10 mouse cellular contexts compared by ENCODE assay signal in the genomic region with DNA sequence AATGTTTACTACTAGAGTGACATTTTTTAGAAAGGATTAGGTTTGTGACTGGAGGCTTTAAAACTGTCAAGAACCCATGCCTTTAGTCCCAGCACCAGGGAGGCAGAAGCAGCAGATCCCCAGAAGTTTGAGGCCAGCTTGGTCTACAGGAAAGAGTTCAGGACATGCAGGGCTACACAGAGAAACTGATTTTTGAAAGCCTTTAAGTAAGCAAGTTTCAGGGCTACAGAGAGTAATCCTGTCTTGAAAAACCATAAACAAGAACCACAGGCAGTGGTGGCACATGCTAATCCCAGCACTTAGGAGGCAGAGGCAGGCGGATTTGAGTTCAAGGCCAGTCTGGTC. TPM values are rescaled to one million over a fixed set of nuclear protein-coding genes. Genes with fewer than 3 reads are reported as not detected.
DNase-seq lines count a peak whose midpoint lies in the region; ATAC-seq lines count a peak whose summit lies in the region.
"Had no signal": no experiment of that assay in that cellular context is flagged by ENCODE, and none has a peak within 500 bp of the region (broad histone marks: within the 10 kb centered on the region; RNA-seq: fewer than 3 reads in every experiment).

No protein-coding gene starts in this region.

- no peak for DNase-seq in kidney, adult 11 months
- peak; percentile 84 for DNase-seq in ZHBTc4 (ENCODE audit: low read depth, low spot score)
- DNase-seq in midbrain, embryonic 11.5 days (ENCODE audit: low spot score, missing footprints), result no peak
- no peak for DNase-seq in layer of hippocampus, postnatal 10 days (ENCODE audit: low spot score in 2 of 2)
- DNase-seq in c-Kit-positive CD71-positive TER-119-positive erythroid progenitor cells, embryonic 14.5 days (ENCODE audit: low spot score), result no peak
- DNase-seq: right cerebral cortex, adult 18-20 months had no signal

- no peaks in the 10 kb centered on the region for H3K27me3 ChIP-seq in kidney, embryonic 16.5 days (ENCODE audit: insufficient read depth, low read length)
- no peaks in the 10 kb centered on the region for H3K27me3 ChIP-seq in hindbrain, embryonic 12.5 days
- no peaks in the 10 kb centered on the region for H3K27me3 ChIP-seq in midbrain, embryonic 11.5 days (ENCODE audit: control insufficient read depth, insufficient read depth, low read length)

- H3K36me3 ChIP-seq in kidney, embryonic 16.5 days (ENCODE audit: insufficient read depth, low read length), result peaks cover 44% of the 10 kb centered on the region
- H3K36me3 ChIP-seq in hindbrain, embryonic 12.5 days, result peaks cover 42% of the 10 kb centered on the region
- H3K36me3 ChIP-seq in midbrain, embryonic 11.5 days (ENCODE audit: control insufficient read depth, insufficient read depth, low read length), result peaks cover 8% of the 10 kb centered on the region; the same call in 1 of the 2 replicates

- H3K4me3 ChIP-seq in kidney, embryonic 16.5 days (ENCODE audit: low read length), result no peak overlapping the region
- H3K4me3 ChIP-seq in hindbrain, embryonic 12.5 days, result no peak overlapping the region
- no peak overlapping the region for H3K4me3 ChIP-seq in midbrain, embryonic 11.5 days (ENCODE audit: low read depth, low read length)

- H3K4me1 ChIP-seq in kidney, embryonic 16.5 days (ENCODE audit: insufficient read depth, low read length), result peaks cover 13% of the 10 kb centered on the region
- H3K4me1 ChIP-seq in hindbrain, embryonic 12.5 days, result peaks cover 15% of the 10 kb centered on the region
- H3K4me1 ChIP-seq in midbrain, embryonic 11.5 days (ENCODE audit: control insufficient read depth, insufficient read depth, low read length), result peaks cover 12% of the 10 kb centered on the region

- ATAC-seq in kidney, embryonic 16.5 days (ENCODE audit: low FRiP score, low TSS enrichment), result no peak
- ATAC-seq in hindbrain, embryonic 12.5 days (ENCODE audit: low FRiP score), result no peak
- no peak for ATAC-seq in midbrain, embryonic 11.5 days (ENCODE audit: low FRiP score)
- ATAC-seq in megakaryocyte-erythroid progenitor cell, adult 5-6 weeks (replicated peaks; ENCODE audit: low FRiP score, low TSS enrichment, poor library complexity, severe bottlenecking), result no peak; the same call in 1 of the 2 replicates
- ATAC-seq: activated CD4-positive, CD25-positive, alpha-beta regulatory T cell, adult 4 months had no signal

- H3K27ac ChIP-seq in kidney, embryonic 16.5 days (ENCODE audit: low read length), result peak overlapping the region; percentile 58; the same call in 1 of the 2 replicates
- H3K27ac ChIP-seq in hindbrain, embryonic 12.5 days, result peak overlapping the region; percentile 60; the same call in 1 of the 2 replicates
- peak overlapping the region; percentile 61; the same call in 1 of the 2 replicates for H3K27ac ChIP-seq in midbrain, embryonic 11.5 days (ENCODE audit: low read depth, low read length)

- no peak overlapping the region for H3K4me2 ChIP-seq in kidney, embryonic 16.5 days (replicated peaks; ENCODE audit: low read depth, low read length)
- H3K4me2 ChIP-seq in hindbrain, embryonic 12.5 days (replicated peaks), result no peak overlapping the region
- no peak overlapping the region for H3K4me2 ChIP-seq in midbrain, embryonic 11.5 days

- no peak overlapping the region for H3K9ac ChIP-seq in kidney, embryonic 16.5 days (replicated peaks; ENCODE audit: low read length)
- H3K9ac ChIP-seq in hindbrain, embryonic 12.5 days, result no peak overlapping the region
- no peak overlapping the region for H3K9ac ChIP-seq in midbrain, embryonic 11.5 days (ENCODE audit: low read length)

- WGBS in kidney, embryonic 16.5 days, result 65% methylated on average over 1 of the region's 1 CpGs
- WGBS in hindbrain, embryonic 12.5 days, result 81% methylated on average over 1 of the region's 1 CpGs
- WGBS in midbrain, embryonic 11.5 days, result 58% methylated on average over 1 of the region's 1 CpGs

- H3K9me3 ChIP-seq in kidney, embryonic 16.5 days (ENCODE audit: low read length), result no peaks in the 10 kb centered on the region
- H3K9me3 ChIP-seq in hindbrain, embryonic 12.5 days (replicated peaks), result no peaks in the 10 kb centered on the region
- no peaks in the 10 kb centered on the region for H3K9me3 ChIP-seq in midbrain, embryonic 11.5 days (ENCODE audit: control insufficient read depth, low read length)

RNA-seq across cellular contexts. Expression of gene Zbtb37, which starts 5.7 kb away (rescaled TPM):
- 7.8 and 8.8 TPM in 2 replicates for polyA plus RNA-seq in kidney, embryonic 16.5 days (2015; fragmentation: Nextera tagmentation; extraction: Ambion mirVana)
- 9.6 and 11.4 TPM in 2 replicates for polyA plus RNA-seq in hindbrain, embryonic 12.5 days (2016; fragmentation: Nextera tagmentation; extraction: Ambion mirVana)
- 10.7 and 15.0 TPM in 2 replicates for polyA plus RNA-seq in midbrain, embryonic 11.5 days (2014; fragmentation: Nextera tagmentation; extraction: Ambion mirVana)
- total RNA-seq in layer of hippocampus, postnatal 10 days (2021), result 10 to 100 TPM; 19.8 to 20.0 TPM
- total RNA-seq in megakaryocyte-erythroid progenitor cell, adult 5-6 weeks (2014; fragmentation: Nextera tagmentation), result 5.4 and 11.5 TPM in 2 replicates
- total RNA-seq in megakaryocyte-erythroid progenitor cell, adult 5-6 weeks (2017), result 7.5 and 8.3 TPM in 2 replicates

RNA-seq across cellular contexts. Expression of gene Dars2, which starts 30.1 kb away (rescaled TPM):
- 37.8 and 40.2 TPM in 2 replicates for polyA plus RNA-seq in kidney, embryonic 16.5 days (2015; fragmentation: Nextera tagmentation; extraction: Ambion mirVana)
- 30.6 and 33.5 TPM in 2 replicates for polyA plus RNA-seq in hindbrain, embryonic 12.5 days (2016; fragmentation: Nextera tagmentation; extraction: Ambion mirVana)
- polyA plus RNA-seq in midbrain, embryonic 11.5 days (2014; fragmentation: Nextera tagmentation; extraction: Ambion mirVana), result 56.3 and 58.7 TPM in 2 replicates
- total RNA-seq in layer of hippocampus, postnatal 10 days (2021), result 10 to 100 TPM; 23.7 to 24.6 TPM
- 35.8 and 58.5 TPM in 2 replicates for total RNA-seq in megakaryocyte-erythroid progenitor cell, adult 5-6 weeks (2014; fragmentation: Nextera tagmentation)
- total RNA-seq in megakaryocyte-erythroid progenitor cell, adult 5-6 weeks (2017), result 36.9 and 52.1 TPM in 2 replicates

RNA-seq across cellular contexts. Expression of gene Cenpl, which starts 30.1 kb away (rescaled TPM):
- polyA plus RNA-seq in kidney, embryonic 16.5 days (2015; fragmentation: Nextera tagmentation; extraction: Ambion mirVana), result 29.9 and 32.8 TPM in 2 replicates
- polyA plus RNA-seq in hindbrain, embryonic 12.5 days (2016; fragmentation: Nextera tagmentation; extraction: Ambion mirVana), result 23.6 and 24.3 TPM in 2 replicates
- 41.6 and 45.8 TPM in 2 replicates for polyA plus RNA-seq in midbrain, embryonic 11.5 days (2014; fragmentation: Nextera tagmentation; extraction: Ambion mirVana)
- 1 to 10 TPM; 2.9 to 4.3 TPM for total RNA-seq in layer of hippocampus, postnatal 10 days (2021)
- 25.2 and 28.3 TPM in 2 replicates for total RNA-seq in megakaryocyte-erythroid progenitor cell, adult 5-6 weeks (2014; fragmentation: Nextera tagmentation)
- 5.9 and 10.2 TPM in 2 replicates for total RNA-seq in megakaryocyte-erythroid progenitor cell, adult 5-6 weeks (2017)
